In genomic region chr10:25449312-25450020, GRCm38 (mm10) we compare ENCODE assay signal across 9 mouse cellular contexts.
DNase-seq lines count a peak whose midpoint lies in the region; ATAC-seq and TF ChIP-seq lines count a peak whose summit lies in the region.
"Had no signal": no experiment of that assay in that cellular context is flagged by ENCODE, and none has a peak within 500 bp of the region (broad histone marks: within the 10 kb centered on the region; RNA-seq: fewer than 3 reads in every experiment).

No protein-coding gene starts in this region.

- H3K4me3 ChIP-seq in hindbrain, embryonic 10.5 days, result no peak overlapping the region
- H3K4me3 ChIP-seq in hindbrain, embryonic 12.5 days, result no peak overlapping the region
- H3K4me3 ChIP-seq in embryonic facial prominence, embryonic 12.5 days, result no peak overlapping the region
- H3K4me3 ChIP-seq in kidney, embryonic 14.5 days (ENCODE audit: low read length), result no peak overlapping the region
- no peak overlapping the region for H3K4me3 ChIP-seq in forebrain, postnatal 0 days (ENCODE audit: low read depth, low read length)

- no peaks in the 10 kb centered on the region for H3K27me3 ChIP-seq in hindbrain, embryonic 10.5 days (ENCODE audit: insufficient read depth, poor library complexity, severe bottlenecking)
- no peaks in the 10 kb centered on the region for H3K27me3 ChIP-seq in hindbrain, embryonic 12.5 days
- H3K27me3 ChIP-seq in embryonic facial prominence, embryonic 12.5 days, result no peaks in the 10 kb centered on the region
- no peaks in the 10 kb centered on the region for H3K27me3 ChIP-seq in kidney, embryonic 14.5 days (ENCODE audit: control insufficient read depth, insufficient read depth, low read length)
- H3K27me3 ChIP-seq in forebrain, postnatal 0 days (ENCODE audit: insufficient read depth, low read length), result no peaks in the 10 kb centered on the region

- WGBS in hindbrain, embryonic 10.5 days, result 54% methylated on average over 11 of the region's 11 CpGs
- WGBS in hindbrain, embryonic 12.5 days, result 46% methylated on average over 11 of the region's 11 CpGs
- WGBS in embryonic facial prominence, embryonic 12.5 days, result 22% methylated on average over 11 of the region's 11 CpGs
- WGBS in kidney, embryonic 14.5 days, result 28% methylated on average over 11 of the region's 11 CpGs
- 58% methylated on average over 11 of the region's 11 CpGs for WGBS in forebrain, postnatal 0 days

- peaks cover 3% of the 10 kb centered on the region; the same call in 1 of the 2 replicates for H3K36me3 ChIP-seq in hindbrain, embryonic 10.5 days
- H3K36me3 ChIP-seq in hindbrain, embryonic 12.5 days, result 0 out of 2 replicates have a peak, but pooled peaks cover 2% of the 10 kb centered on the region
- peaks cover 9% of the 10 kb centered on the region for H3K36me3 ChIP-seq in embryonic facial prominence, embryonic 12.5 days
- peaks cover 7% of the 10 kb centered on the region; the same call in 1 of the 2 replicates for H3K36me3 ChIP-seq in kidney, embryonic 14.5 days (ENCODE audit: control insufficient read depth, insufficient read depth, low read length)
- no peaks in the 10 kb centered on the region for H3K36me3 ChIP-seq in forebrain, postnatal 0 days (ENCODE audit: insufficient read depth)

- H3K4me2 ChIP-seq in hindbrain, embryonic 12.5 days (replicated peaks), result no peak overlapping the region
- no peak overlapping the region for H3K4me2 ChIP-seq in embryonic facial prominence, embryonic 12.5 days (replicated peaks)
- H3K4me2 ChIP-seq in kidney, embryonic 14.5 days (replicated peaks; ENCODE audit: low read depth, low read length), result no peak overlapping the region
- H3K4me2 ChIP-seq in forebrain, postnatal 0 days (ENCODE audit: low read depth), result no peak overlapping the region

- no peak for DNase-seq in hindbrain, embryonic 10.5 days (ENCODE audit: low spot score)
- DNase-seq in lung, postnatal 14 days, result peak; percentile 54
- no peak for DNase-seq in adrenal gland, adult 18-20 months (ENCODE audit: low spot score in 2 of 2)
- no peak for DNase-seq in right cerebral cortex, adult 18-20 months
- no peak for DNase-seq in forebrain, postnatal 0 days
- DNase-seq: cerebellum, postnatal 25 days had no signal

- no peak overlapping the region for H3K9ac ChIP-seq in hindbrain, embryonic 12.5 days
- H3K9ac ChIP-seq in embryonic facial prominence, embryonic 12.5 days, result no peak overlapping the region
- no peak overlapping the region for H3K9ac ChIP-seq in kidney, embryonic 14.5 days (ENCODE audit: low read depth, low read length)
- H3K9ac ChIP-seq in forebrain, postnatal 0 days, result no peak overlapping the region

- peak overlapping the region; percentile 35 for H3K27ac ChIP-seq in hindbrain, embryonic 10.5 days
- no peak overlapping the region for H3K27ac ChIP-seq in hindbrain, embryonic 12.5 days
- H3K27ac ChIP-seq in embryonic facial prominence, embryonic 12.5 days, result peak overlapping the region; percentile 18
- H3K27ac ChIP-seq in kidney, embryonic 14.5 days (ENCODE audit: low read depth, low read length), result peak overlapping the region; percentile 63; the same call in 1 of the 2 replicates
- no peak overlapping the region for H3K27ac ChIP-seq in forebrain, postnatal 0 days (ENCODE audit: low read depth, low read length)

- H3K9me3 ChIP-seq in hindbrain, embryonic 10.5 days, result no peaks in the 10 kb centered on the region
- no peaks in the 10 kb centered on the region for H3K9me3 ChIP-seq in hindbrain, embryonic 12.5 days (replicated peaks)
- H3K9me3 ChIP-seq in embryonic facial prominence, embryonic 12.5 days, result no peaks in the 10 kb centered on the region
- H3K9me3 ChIP-seq in kidney, embryonic 14.5 days (ENCODE audit: control insufficient read depth, low read length), result no peaks in the 10 kb centered on the region
- H3K9me3 ChIP-seq in forebrain, postnatal 0 days (ENCODE audit: low read length), result no peaks in the 10 kb centered on the region

- no peak for ATAC-seq in hindbrain, embryonic 12.5 days (ENCODE audit: low FRiP score)
- no peak for ATAC-seq in embryonic facial prominence, embryonic 12.5 days (ENCODE audit: insufficient number of reproducible peaks, insufficient read depth, low FRiP score, low TSS enrichment)
- no peak for ATAC-seq in kidney, embryonic 14.5 days (ENCODE audit: low FRiP score, low TSS enrichment)
- ATAC-seq in forebrain, postnatal 0 days, result no peak

- H3K4me1 ChIP-seq in hindbrain, embryonic 10.5 days (replicated peaks), result peaks cover 10% of the 10 kb centered on the region; the same call in 1 of the 2 replicates
- H3K4me1 ChIP-seq in hindbrain, embryonic 12.5 days, result peaks cover 7% of the 10 kb centered on the region
- H3K4me1 ChIP-seq in embryonic facial prominence, embryonic 12.5 days, result peaks cover 5% of the 10 kb centered on the region; the same call in 1 of the 2 replicates
- H3K4me1 ChIP-seq in kidney, embryonic 14.5 days (ENCODE audit: control insufficient read depth, insufficient read depth, low read length), result peaks cover 10% of the 10 kb centered on the region; the same call in 1 of the 2 replicates
- H3K4me1 ChIP-seq in forebrain, postnatal 0 days (ENCODE audit: insufficient read depth), result no peaks in the 10 kb centered on the region

- no peak for TF ChIP-seq CTCF in forebrain, postnatal 0 days (IDR thresholded peaks at IDR 0.05; ENCODE audit: low read depth)

Comparison
In these comparisons a context has a peak if more than half of its experiments do, and no peak if none do; other contexts are left out.
1. H3K27ac ChIP-seq: peak in hindbrain, embryonic 10.5 days (single experiment), embryonic facial prominence, embryonic 12.5 days (single experiment) and kidney, embryonic 14.5 days (single experiment); none in hindbrain, embryonic 12.5 days (single experiment) and forebrain, postnatal 0 days (single experiment).